Mouse (Mus musculus) brain, adult 10 weeks (tissue): ENCODE measurements around the gene Gga2. TPM values are rescaled to one million over a fixed set of nuclear protein-coding genes. Genes with fewer than 3 reads are reported as not detected.

Experiments used
- polyA plus RNA-seq: library from polyadenylated mRNA; stranded (reverse); fragments of 350-450 nt; fragmentation: Illumina TruSeq; extraction: RNeasy Lipid Tissue Mini Kit (QIAGEN cat#74804); gene quantifications from one replicate; pipeline ENCODE4 v1.2.3, GENCODE M21; 2015; ENCODE audit warnings: low read depth, low replicate concordance

Gga2 gene
- 22.3 TPM for polyA plus RNA-seq

GRCm38 (mm10) chr7:122020667-122021354, at the start of gene Gga2:
Gene Gga2, minus strand, starts transcription at chr7:122021222.

GRCm38 (mm10) chr7:122066945-122067516, 46.0 kb upstream of the Gga2 start, which contains the start of the genes Ubfd1 and Ears2:
Gene Ubfd1, plus strand, starts transcription at chr7:122067175.
Gene Ears2, minus strand, starts transcription at chr7:122067263.

GRCm38 (mm10) chr7:121981307-121981871, 39.6 kb downstream of the Gga2 start, which contains the start of gene Cog7:
Gene Cog7, minus strand, starts transcription at chr7:121981711.

Other genes with a start within 250 kb of the Gga2 start
- not detected for gene Scnn1b, start 156.2 kb downstream of the Gga2 start, polyA plus RNA-seq
- 30.6 TPM for gene Cog7, start 39.5 kb downstream of the Gga2 start, polyA plus RNA-seq
- 31.3 TPM for gene Ubfd1, start 46.0 kb upstream of the Gga2 start, polyA plus RNA-seq
- gene Ears2, start 46.0 kb upstream of the Gga2 start, polyA plus RNA-seq: 5.2 TPM
- 483 TPM for gene Ndufab1, start 80.7 kb upstream of the Gga2 start, polyA plus RNA-seq
- gene Palb2, start 111.8 kb upstream of the Gga2 start, polyA plus RNA-seq: 1.7 TPM
- 141 TPM for gene Dctn5, start 111.8 kb upstream of the Gga2 start, polyA plus RNA-seq
- gene Plk1, start 138.2 kb upstream of the Gga2 start, polyA plus RNA-seq: 0.54 TPM
- gene Ern2, start 165.0 kb upstream of the Gga2 start, polyA plus RNA-seq: 0.15 TPM
- gene Chp2, start 198.3 kb upstream of the Gga2 start, polyA plus RNA-seq: 3.5 TPM